Mouse (Mus musculus) fat pad, adult 2 months (tissue): ENCODE results near the gene Gm8797.
"Not testable (repeated sequence)": the region's sequence is repeated elsewhere in the genome, so short reads cannot be mapped to it uniquely, and the experiment has no call there.

Experiments used
- DNase-seq: peaks from one replicate; pipeline ENCODE4 v3.0.0-alpha.2; 2011; ENCODE audit warnings: low read depth, low spot score; ENCODE audit errors: extremely low read depth

The Gm8797 gene

GRCm38 (mm10) chr3:5750506-5750905, at the start of gene Gm8797:
TSS of gene Gm8797 (plus strand) at chr3:5750806.
- DNase-seq: not testable (repeated sequence)

GRCm38 (mm10) chr3:5714481-5714880, 36.1 kb upstream of the Gm8797 start:
- no peak for DNase-seq

GRCm38 (mm10) chr3:5732931-5733330, 17.7 kb upstream of the Gm8797 start:
- DNase-seq: no peak

GRCm38 (mm10) chr3:5754763-5755478, 4.3 kb downstream of the Gm8797 start:
- DNase-seq: no peak

- DNase-seq: no peak
These were observed 15.7 kb downstream of the Gm8797 start for GRCm38 (mm10) chr3:5766256-5766655.

GRCm38 (mm10) chr3:5776894-5777293, 26.3 kb downstream of the Gm8797 start:
- DNase-seq: no peak
